Mouse (Mus musculus) midbrain, embryonic 11.5 days (tissue): ENCODE results near the gene Tmem121. TPM values are rescaled to one million over a fixed set of nuclear protein-coding genes. Genes with fewer than 3 reads are reported as not detected.

Experiments
- polyA plus RNA-seq: library from polyadenylated mRNA; unstranded; fragments of >200 nt; fragmentation: Nextera tagmentation; extraction: Ambion mirVana; gene quantifications from 2 replicates; pipeline ENCODE4 v1.2.1, GENCODE M21; 2014

Tmem121 gene
- polyA plus RNA-seq, 1 experiment from 2014 or later = 13.1 TPM

Other genes with a start within 250 kb of the Tmem121 start
- gene Nudt14, start 243.8 kb upstream of the Tmem121 start, polyA plus RNA-seq = 54.0 and 61.7 TPM in 2 replicates
- 17.5 and 19.2 TPM in 2 replicates for gene Btbd6, start 209.4 kb upstream of the Tmem121 start, polyA plus RNA-seq
- gene Brf1, start 185.2 kb upstream of the Tmem121 start, polyA plus RNA-seq = 51.9 and 53.0 TPM in 2 replicates
- gene Pacs2, start 171.4 kb upstream of the Tmem121 start, polyA plus RNA-seq = 17.3 and 17.5 TPM in 2 replicates
- gene Tex22, start 111.4 kb upstream of the Tmem121 start, polyA plus RNA-seq = not detected in 2 replicates
- 19.2 and 21.4 TPM in 2 replicates for gene Mta1, start 87.7 kb upstream of the Tmem121 start, polyA plus RNA-seq
- 226 and 247 TPM in 2 replicates for gene Crip2, start 45.7 kb upstream of the Tmem121 start, polyA plus RNA-seq
- gene Crip1, start 39.6 kb upstream of the Tmem121 start, polyA plus RNA-seq = 87.1 and 95.7 TPM in 2 replicates
- gene Tedc1, start 29.5 kb upstream of the Tmem121 start, polyA plus RNA-seq = 25.6 and 31.5 TPM in 2 replicates